18 mouse cellular contexts compared by ENCODE assay signal in the genomic region with DNA sequence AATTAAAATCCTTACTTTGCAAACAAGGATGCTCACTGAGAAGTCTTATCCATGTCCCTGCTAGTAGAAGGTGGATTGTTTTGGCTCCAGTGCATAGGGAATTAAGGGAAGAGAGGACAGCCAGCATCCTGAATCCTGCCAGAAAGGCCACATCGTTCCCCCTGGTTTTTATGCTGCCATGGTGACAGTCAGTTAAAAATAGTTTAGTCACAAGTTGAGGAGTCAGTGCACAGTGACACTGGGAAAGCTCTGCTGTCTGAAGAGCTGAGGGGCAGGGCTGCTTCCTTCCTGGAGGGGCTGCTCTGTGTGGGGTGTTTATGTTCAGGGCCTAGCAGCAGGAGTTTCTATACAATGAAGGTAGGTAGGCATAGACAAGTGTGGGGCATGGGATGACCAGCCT. TPM values are rescaled to one million over a fixed set of nuclear protein-coding genes. Genes with fewer than 3 reads are reported as not detected.
DNase-seq lines count a peak whose midpoint lies in the region; TF ChIP-seq lines count a peak whose summit lies in the region.
"Had no signal": no experiment of that assay in that cellular context is flagged by ENCODE, and none has a peak within 500 bp of the region (broad histone marks: within the 10 kb centered on the region; RNA-seq: fewer than 3 reads in every experiment).

No protein-coding gene starts in this region.

- intact Hi-C loops in gastrocnemius, postnatal 14 days (cut with DNase I; ENCODE audit: low total_unique reads) = no loop called here
- intact Hi-C loops in left cerebral cortex, postnatal 14 days (cut with DNase I) = no loop called here
- intact Hi-C loops in heart, postnatal 10 days (cut with DNase I) = no loop called here
- intact Hi-C loops in left cerebral cortex, adult 2 months (cut with DNase I) = no loop called here

- DNase-seq in cerebellum, adult 9-10 months = peak; percentile 7
- no peak for DNase-seq in cerebellum, adult 8-10 months
- peak; percentile 3 for DNase-seq in gastrocnemius, adult 8-10 months (ENCODE audit: low spot score in 2 of 2)
- DNase-seq in gastrocnemius, postnatal 14 days = no peak
- peak; percentile 31 to 41 for DNase-seq in left cerebral cortex, postnatal 14 days (ENCODE audit: low spot score in 2 of 2)
- DNase-seq in left cerebral cortex, adult 8-10 months (ENCODE audit: low spot score in 2 of 2) = no peak
- peak; percentile 46 to 51 for DNase-seq in heart, postnatal 10 days
- no peak for DNase-seq in left cerebral cortex, adult 2 months (ENCODE audit: extremely low spot score in 1 of 2, low spot score in 2 of 2)
- DNase-seq: kidney, adult 18-20 months; kidney, postnatal 25 days; right cerebral cortex, postnatal 14 days had no signal

- TF ChIP-seq CTCF in left cerebral cortex, adult 2 months (IDR thresholded peaks at IDR 0.05) = no peak

- H3K27ac ChIP-seq in left cerebral cortex, adult 2 months = no peak overlapping the region; the same call in 1 of the 2 replicates
- H3K27ac ChIP-seq: hindbrain, embryonic 14.5 days; lung, embryonic 15.5 days had no signal

- H3K4me3 ChIP-seq in left cerebral cortex, adult 2 months = no peak overlapping the region
- H3K4me3 ChIP-seq: erythroblast, embryonic 14.5 days; lung, embryonic 15.5 days; myocyte had no signal

RNA-seq across cellular contexts. Expression of gene Ankrd34c, which starts 32.9 kb away (rescaled TPM):
- not detected for total RNA-seq in gastrocnemius, adult 8-10 months (2022)
- total RNA-seq in gastrocnemius, postnatal 14 days (2021) = not detected
- 10 to 100 TPM in 1 of 2 experiments, 1 to 10 TPM in 1; 9.5 to 10.9 TPM for total RNA-seq in left cerebral cortex, postnatal 14 days (2021)
- 10 to 100 TPM; 10.1 to 15.8 (median 11.8) TPM for total RNA-seq in left cerebral cortex, adult 8-10 months (2022)
- total RNA-seq in heart, postnatal 10 days (2021) = not detected
- 10 to 100 TPM; 10.3 to 13.8 TPM for total RNA-seq in left cerebral cortex, adult 2 months (2021)
- total RNA-seq: adrenal gland, adult 18-20 months; liver, adult 2 months; megakaryocyte-erythroid progenitor cell, adult 5-6 weeks had no signal

Comparison
In these comparisons a context has a peak if more than half of its experiments do, and no peak if none do; other contexts are left out.
1. DNase-seq: peak in cerebellum, adult 9-10 months (single experiment), gastrocnemius, adult 8-10 months (2 of 2), left cerebral cortex, postnatal 14 days (2 of 2) and heart, postnatal 10 days (2 of 2); none in cerebellum, adult 8-10 months (single experiment), gastrocnemius, postnatal 14 days (single experiment), left cerebral cortex, adult 8-10 months (0 of 2) and left cerebral cortex, adult 2 months (0 of 2).
2. RNA of gene Ankrd34c, which starts 32.9 kb away (total RNA-seq): 10.3 to 13.8 TPM in left cerebral cortex, adult 2 months, 10.1 to 15.8 TPM in left cerebral cortex, adult 8-10 months and 9.5 to 10.9 TPM in left cerebral cortex, postnatal 14 days; not detected in gastrocnemius, adult 8-10 months, not detected in gastrocnemius, postnatal 14 days and not detected in heart, postnatal 10 days; every median in the first group is over 10 times any median in the second.